Mouse (Mus musculus): ENCODE data around the gene Ephb3. TPM values are rescaled to one million over a fixed set of nuclear protein-coding genes. Genes with fewer than 3 reads are reported as not detected.

Ephb3 gene
- polyA plus RNA-seq, 1 experiment from 2014 or later: 33.2 TPM

GRCm38 (mm10) chr16:21205093-21205886 is 735 bp downstream of the Ephb3 start:
- no peak for TF ChIP-seq CTCF (IDR thresholded peaks at IDR 0.05; ENCODE audit: low read depth)
- H3K27me3 ChIP-seq (ENCODE audit: insufficient read depth, low read length): no peaks in the 10 kb centered on the region
- H3K4me2 ChIP-seq: peak overlapping the region; percentile 85
- H3K9me3 ChIP-seq (ENCODE audit: low read depth, low read length): no peaks in the 10 kb centered on the region
- 1% methylated on average over 54 of the region's 60 CpGs for WGBS
- peak overlapping the region; percentile 92 for H3K4me3 ChIP-seq (ENCODE audit: low read depth, low read length)
- H3K36me3 ChIP-seq (ENCODE audit: insufficient read depth): no peaks in the 10 kb centered on the region
- H3K9ac ChIP-seq: peak overlapping the region; percentile 95
- peak; percentile 65 for DNase-seq
- H3K4me1 ChIP-seq (ENCODE audit: insufficient read depth): peaks cover 26% of the 10 kb centered on the region
- ATAC-seq (ENCODE audit: insufficient read depth): peak; percentile 4; the same call in 1 of the 2 replicates
- peak overlapping the region; percentile 85 for H3K27ac ChIP-seq (ENCODE audit: low read depth)

DNA sequence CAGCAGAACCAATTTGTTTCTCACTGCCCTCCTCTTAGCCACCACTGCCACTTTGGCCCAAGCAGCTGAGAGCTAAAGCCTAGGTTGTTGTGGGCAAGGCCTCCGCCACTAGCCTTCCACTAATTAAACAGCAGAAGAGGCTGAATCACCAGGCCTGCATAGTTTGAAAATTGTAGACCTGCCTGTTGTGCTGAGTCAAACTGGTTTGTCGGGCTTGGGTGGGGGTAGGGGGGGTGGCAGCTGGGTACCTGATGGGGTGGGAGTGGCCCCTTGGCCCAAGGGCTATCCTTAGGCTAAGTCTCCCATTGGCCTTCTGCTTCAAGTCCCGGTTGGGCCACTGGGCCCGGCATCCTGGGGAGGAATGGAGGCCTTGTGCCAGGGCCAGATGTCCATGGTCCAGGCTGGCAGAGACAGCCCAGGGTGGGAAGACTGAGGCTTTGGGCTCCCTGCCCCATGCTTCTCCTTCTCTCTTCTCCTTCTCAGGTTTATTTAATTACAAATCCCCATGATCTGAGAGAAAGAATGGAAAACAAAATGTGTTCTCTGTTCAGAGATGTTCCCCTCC is 3.5 kb downstream of the Ephb3 start:
- no peak for TF ChIP-seq CTCF (IDR thresholded peaks at IDR 0.05; ENCODE audit: low read depth)
- Histone ChIP-seq H3K27me3 (ENCODE audit: insufficient read depth, low read length) (no peaks in the 10 kb centered on the region), H3K4me1 (ENCODE audit: insufficient read depth) (peaks cover 33% of the 10 kb centered on the region), H3K9ac (no peak overlapping the region), H3K4me2 (peak overlapping the region; percentile 85), H3K4me3 (ENCODE audit: low read depth, low read length) (peak overlapping the region; percentile 92), H3K9me3 (ENCODE audit: low read depth, low read length) (no peaks in the 10 kb centered on the region), H3K36me3 (ENCODE audit: insufficient read depth) (0 out of 2 replicates have a peak, but pooled peaks cover 5% of the 10 kb centered on the region), H3K27ac (ENCODE audit: low read depth) (peak overlapping the region; percentile 44; the same call in 1 of the 2 replicates)
- ATAC-seq (ENCODE audit: insufficient read depth) (no peak), DNase-seq (no peak)
- 51% methylated on average over 4 of the region's 4 CpGs for WGBS

GRCm38 (mm10) chr16:21209290-21209689 is 4.7 kb downstream of the Ephb3 start:
- H3K27me3 ChIP-seq (ENCODE audit: insufficient read depth, low read length): no peaks in the 10 kb centered on the region
- H3K9me3 ChIP-seq (ENCODE audit: low read depth, low read length): no peaks in the 10 kb centered on the region
- peaks cover 17% of the 10 kb centered on the region for H3K36me3 ChIP-seq (ENCODE audit: insufficient read depth)
- no peak overlapping the region for H3K9ac ChIP-seq
- peaks cover 33% of the 10 kb centered on the region for H3K4me1 ChIP-seq (ENCODE audit: insufficient read depth)
- DNase-seq (no peak), ATAC-seq (ENCODE audit: insufficient read depth) (no peak)
- peak overlapping the region; percentile 71 for H3K4me2 ChIP-seq
- no peak for TF ChIP-seq CTCF (IDR thresholded peaks at IDR 0.05; ENCODE audit: low read depth)
- H3K27ac ChIP-seq (ENCODE audit: low read depth): peak overlapping the region; percentile 96
- H3K4me3 ChIP-seq (ENCODE audit: low read depth, low read length): no peak overlapping the region
- WGBS: 86% methylated on average over 3 of the region's 3 CpGs

DNA sequence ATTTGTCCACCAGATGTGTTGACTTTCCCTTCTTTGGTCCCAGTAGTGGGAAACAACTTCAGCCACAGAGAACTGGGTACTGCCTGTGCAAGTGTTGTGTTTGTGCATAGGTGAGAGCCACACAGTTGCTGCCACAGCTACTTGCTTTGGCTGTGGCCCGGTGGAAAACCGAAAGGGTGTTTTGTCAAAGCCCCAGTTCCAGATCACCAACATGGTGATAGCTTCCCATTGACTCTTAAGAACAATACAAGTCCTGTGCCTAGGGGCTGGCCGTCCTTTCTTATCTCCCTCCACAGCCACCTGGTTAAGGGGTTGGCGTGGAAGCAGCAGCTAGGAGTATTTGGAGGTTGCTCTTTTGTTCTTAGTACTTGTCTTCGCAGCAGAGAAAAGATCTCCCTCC is 5.6 kb downstream of the Ephb3 start:
- peak overlapping the region; percentile 71 for H3K4me2 ChIP-seq
- peak overlapping the region; percentile 37 for H3K9ac ChIP-seq
- peak overlapping the region; percentile 31 for H3K4me3 ChIP-seq (ENCODE audit: low read depth, low read length)
- 12% methylated on average over 5 of the region's 5 CpGs for WGBS
- ATAC-seq (ENCODE audit: insufficient read depth): no peak
- H3K27me3 ChIP-seq (ENCODE audit: insufficient read depth, low read length): no peaks in the 10 kb centered on the region
- DNase-seq: no peak
- peaks cover 38% of the 10 kb centered on the region for H3K4me1 ChIP-seq (ENCODE audit: insufficient read depth)
- peak overlapping the region; percentile 96 for H3K27ac ChIP-seq (ENCODE audit: low read depth)
- peaks cover 26% of the 10 kb centered on the region for H3K36me3 ChIP-seq (ENCODE audit: insufficient read depth)
- TF ChIP-seq CTCF (IDR thresholded peaks at IDR 0.05; ENCODE audit: low read depth): no peak
- H3K9me3 ChIP-seq (ENCODE audit: low read depth, low read length): no peaks in the 10 kb centered on the region

DNA sequence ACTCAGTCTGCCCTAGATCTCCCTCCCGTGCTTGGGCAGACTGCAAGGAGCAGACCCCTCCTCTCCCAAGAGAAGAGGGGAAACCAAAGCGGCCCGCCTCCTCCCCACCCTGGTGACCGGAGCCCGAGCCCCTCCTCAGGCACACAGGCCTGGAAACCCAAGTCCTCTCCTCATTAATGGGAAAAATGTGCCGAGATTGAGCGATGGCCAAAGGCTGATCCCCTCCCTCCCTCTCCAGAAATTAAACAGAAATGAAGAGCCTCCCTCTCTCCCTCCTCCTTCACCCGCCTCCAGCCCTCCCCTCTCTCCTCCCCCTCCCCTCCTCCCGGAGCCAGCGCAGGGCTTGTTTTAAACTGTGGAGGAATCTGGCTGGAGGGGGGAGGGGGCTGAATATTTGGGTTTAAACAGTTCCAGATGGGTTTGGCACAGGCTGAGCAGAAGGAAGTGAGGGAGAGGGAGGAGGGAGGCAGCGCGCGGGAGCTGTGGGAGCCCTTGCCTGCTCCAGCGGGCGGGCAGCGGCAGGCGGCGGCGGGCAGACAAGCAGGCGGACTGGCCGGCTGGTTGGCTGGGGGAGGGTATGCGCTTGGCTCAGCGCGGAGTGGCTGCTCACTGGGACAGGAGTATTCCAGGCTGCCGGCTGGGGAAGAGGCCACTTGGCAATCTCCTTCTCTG is 6.2 kb downstream of the Ephb3 start:
- H3K9me3 ChIP-seq (ENCODE audit: low read depth, low read length): no peaks in the 10 kb centered on the region
- ATAC-seq (ENCODE audit: insufficient read depth) (peak; percentile 94), DNase-seq (peak; percentile 95)
- no peaks in the 10 kb centered on the region for H3K27me3 ChIP-seq (ENCODE audit: insufficient read depth, low read length)
- peak overlapping the region; percentile 96 for H3K27ac ChIP-seq (ENCODE audit: low read depth)
- peaks cover 42% of the 10 kb centered on the region for H3K4me1 ChIP-seq (ENCODE audit: insufficient read depth)
- WGBS: 2% methylated on average over 25 of the region's 25 CpGs
- peak overlapping the region; percentile 41 for H3K9ac ChIP-seq
- peak; percentile 13; the same call in 1 of the 2 replicates for TF ChIP-seq CTCF (IDR thresholded peaks at IDR 0.05; ENCODE audit: low read depth)
- H3K36me3 ChIP-seq (ENCODE audit: insufficient read depth): peaks cover 32% of the 10 kb centered on the region
- H3K4me3 ChIP-seq (ENCODE audit: low read depth, low read length): peak overlapping the region; percentile 31
- H3K4me2 ChIP-seq: peak overlapping the region; percentile 71

GRCm38 (mm10) chr16:21211501-21211900 is 6.9 kb downstream of the Ephb3 start:
- H3K27ac ChIP-seq (ENCODE audit: low read depth): peak overlapping the region; percentile 95
- H3K4me1 ChIP-seq (ENCODE audit: insufficient read depth): peaks cover 45% of the 10 kb centered on the region
- WGBS: 32% methylated on average over 4 of the region's 4 CpGs
- peaks cover 39% of the 10 kb centered on the region for H3K36me3 ChIP-seq (ENCODE audit: insufficient read depth)
- TF ChIP-seq CTCF (IDR thresholded peaks at IDR 0.05; ENCODE audit: low read depth): no peak
- H3K27me3 ChIP-seq (ENCODE audit: insufficient read depth, low read length): no peaks in the 10 kb centered on the region
- peak overlapping the region; percentile 41 for H3K9ac ChIP-seq
- H3K4me2 ChIP-seq: peak overlapping the region; percentile 71
- no peaks in the 10 kb centered on the region for H3K9me3 ChIP-seq (ENCODE audit: low read depth, low read length)
- no peak for DNase-seq
- H3K4me3 ChIP-seq (ENCODE audit: low read depth, low read length): peak overlapping the region; percentile 31
- ATAC-seq (ENCODE audit: insufficient read depth): no peak

- H3K9me3 ChIP-seq (ENCODE audit: low read depth, low read length): no peaks in the 10 kb centered on the region
- ATAC-seq (ENCODE audit: insufficient read depth) (no peak), DNase-seq (no peak)
- H3K4me1 ChIP-seq (ENCODE audit: insufficient read depth): peaks cover 36% of the 10 kb centered on the region
- no peaks in the 10 kb centered on the region for H3K27me3 ChIP-seq (ENCODE audit: insufficient read depth, low read length)
- no peak overlapping the region for H3K27ac ChIP-seq (ENCODE audit: low read depth)
- TF ChIP-seq CTCF (IDR thresholded peaks at IDR 0.05; ENCODE audit: low read depth): no peak
- H3K4me3 ChIP-seq (ENCODE audit: low read depth, low read length): no peak overlapping the region
- H3K9ac ChIP-seq: no peak overlapping the region
- 44% methylated on average over 1 of the region's 1 CpGs for WGBS
- peaks cover 47% of the 10 kb centered on the region for H3K36me3 ChIP-seq (ENCODE audit: insufficient read depth)
- no peak overlapping the region for H3K4me2 ChIP-seq
Observed at GRCm38 (mm10) chr16:21212369-21212768, 7.8 kb downstream of the Ephb3 start.

All from lung, embryonic 14.5 days (tissue).